Mouse (Mus musculus) spleen, adult 2 months (tissue): Measurements from ENCODE around the gene Ntm.

Source experiments
- CTCF ChIP-seq: fragments of 200-500 bp; IDR thresholded peaks from 2 replicates; pipeline ENCODE4 v1.5.1; 2011; ENCODE audit warnings: mild to moderate bottlenecking, inconsistent platforms; ENCODE audit not compliant: insufficient read depth, insufficient read length, insufficient replicate concordance; ENCODE audit errors: extremely low read depth
- POLR2A ChIP-seq: fragments of 200-500 bp; IDR thresholded peaks from 2 replicates; pipeline ENCODE4 v1.6.1; 2011; ENCODE audit warnings: low read depth, low read length, inconsistent platforms

- no peak for TF ChIP-seq CTCF
- TF ChIP-seq POLR2A: no peak
Measured at GRCm38 (mm10) chr9:29825236-29825635, 137.7 kb downstream of the Ntm start.
